Mouse (Mus musculus) heart, embryonic 14.5 days (tissue): ENCODE data around the gene Olig3. TPM values are rescaled to one million over a fixed set of nuclear protein-coding genes. Genes with fewer than 3 reads are reported as not detected.
A peak's percentile ranks its signal among the peaks of the same experiment; 100 is the strongest.

Source experiments
- ATAC-seq: fragments of 200-750 bp; cut with Nextera tagmentation; 2 replicates; pipeline ENCODE4 v1.8.0; 2017; ENCODE audit warnings: low read depth, moderate TSS enrichment; ENCODE audit not compliant: insufficient number of reproducible peaks, insufficient read depth, low FRiP score
- H3K27ac ChIP-seq, 2 experiments: fragments of 200-500 bp in 1 of 2; fragments of 300-500 bp in 1 of 2; sonication (generic) in 1 of 2; replicated peaks in 1 of 2; 2 replicates each; pipeline ENCODE4 v1.5.1; 2012 to 2014; ENCODE audit warnings: low read depth in 2 of 2, low read length in 2 of 2, control low read depth in 1 of 2, mild to moderate bottlenecking in 1 of 2, mixed read lengths in 1 of 2; ENCODE audit not compliant: control insufficient read depth in 1 of 2, insufficient read depth in 1 of 2
- H3K27me3 ChIP-seq: fragments of 300-500 bp; sonication (generic); 2 replicates; pipeline ENCODE4 v1.6.1; 2014; ENCODE audit warnings: mild to moderate bottlenecking, low read length, control low read depth; ENCODE audit not compliant: control insufficient read depth, insufficient read depth
- H3K36me3 ChIP-seq: fragments of 300-500 bp; sonication (generic); 2 replicates; pipeline ENCODE4 v1.6.1; 2014; ENCODE audit warnings: mild to moderate bottlenecking, control low read depth, low read length, mixed read lengths; ENCODE audit not compliant: control insufficient read depth, insufficient read depth
- H3K4me1 ChIP-seq, 2 experiments: fragments of 200-500 bp in 1 of 2; fragments of 300-500 bp in 1 of 2; sonication (generic) in 1 of 2; 2 replicates each; pipeline ENCODE4 v1.6.1; 2012 to 2014; ENCODE audit warnings: low read length in 2 of 2, control low read depth in 1 of 2, mixed read lengths in 1 of 2; ENCODE audit not compliant: control insufficient read depth in 2 of 2, insufficient read depth in 2 of 2
- H3K4me2 ChIP-seq: fragments of 300-500 bp; sonication (generic); 2 replicates; pipeline ENCODE4 v1.6.1; 2014; ENCODE audit warnings: mild to moderate bottlenecking, low read length
- H3K4me3 ChIP-seq, 2 experiments: fragments of 200-500 bp in 1 of 2; fragments of 300-500 bp in 1 of 2; sonication (generic) in 1 of 2; 2 replicates each; pipeline ENCODE4 v1.5.1; 2012 to 2014; ENCODE audit warnings: low read length in 2 of 2, mild to moderate bottlenecking in 2 of 2, control low read depth in 1 of 2, low read depth in 1 of 2, moderate library complexity in 1 of 2; ENCODE audit not compliant: control insufficient read depth in 1 of 2, insufficient read depth in 1 of 2
- H3K9ac ChIP-seq: fragments of 300-500 bp; sonication (generic); 2 replicates; pipeline ENCODE4 v1.6.1; 2014; ENCODE audit warnings: mild to moderate bottlenecking, low read length
- H3K9me3 ChIP-seq: fragments of 300-500 bp; sonication (generic); 2 replicates; pipeline ENCODE4 v1.6.1; 2016; ENCODE audit warnings: low read length, control low read depth; ENCODE audit not compliant: control insufficient read depth
- WGBS: fragments of 180-500 bp; shearing (Covaris S2); extraction: QIAGEN DNeasy Blood & Tissue Kit; methylation state at CpG from one replicate; pipeline ENCODE4 v1.1.7; 2014; 5-methylcytosine and 5-hydroxymethylcytosine counted together
- polyA plus RNA-seq: library from polyadenylated mRNA; unstranded; fragments of >200 nt; fragmentation: Nextera tagmentation; extraction: Ambion mirVana; gene quantifications from 2 replicates; pipeline ENCODE4 v1.2.1, GENCODE M21; 2014

Olig3 gene
- not detected in 2 replicates for polyA plus RNA-seq

- H3K27ac ChIP-seq: no peak within 1 kb of the TSS
- H3K4me3 ChIP-seq: peak within 1 kb of the TSS in 1 of 2 experiments; percentile 18; a peak in 2 of 4 replicates
- no peaks in the 10 kb centered on the region for H3K36me3 ChIP-seq
- no peak within 1 kb of the TSS for H3K9ac ChIP-seq
- no peaks in the 10 kb centered on the region for H3K9me3 ChIP-seq
- peaks cover 95% of the 10 kb centered on the region for H3K27me3 ChIP-seq
- peaks cover 0 to 15% of the 10 kb centered on the region in 2 experiments; a peak in 2 of 4 replicates for H3K4me1 ChIP-seq
- ATAC-seq: no peak
- peak within 1 kb of the TSS; percentile 42 for H3K4me2 ChIP-seq
- WGBS: 5% methylated on average over 9 of the region's 9 CpGs
These were observed at the start of gene Olig3 for GRCm38 (mm10) chr10:19356071-19356583. TSS of gene Olig3 (plus strand) at chr10:19356533.

GRCm38 (mm10) chr10:19309681-19310395 lies 46.5 kb upstream of the Olig3 start:
- Histone ChIP-seq H3K27me3 (no peaks in the 10 kb centered on the region), H3K4me1 (no peaks in the 10 kb centered on the region), H3K9me3 (no peaks in the 10 kb centered on the region), H3K36me3 (no peaks in the 10 kb centered on the region), H3K4me3 (no peak overlapping the region), H3K9ac (no peak overlapping the region), H3K27ac (no peak overlapping the region), H3K4me2 (no peak overlapping the region)
- WGBS: 41% methylated on average over 5 of the region's 5 CpGs
- no peak for ATAC-seq

GRCm38 (mm10) chr10:19310471-19310870 lies 45.9 kb upstream of the Olig3 start:
- Histone ChIP-seq H3K36me3 (no peaks in the 10 kb centered on the region), H3K4me3 (no peak overlapping the region), H3K4me1 (no peaks in the 10 kb centered on the region), H3K27me3 (no peaks in the 10 kb centered on the region), H3K9me3 (no peaks in the 10 kb centered on the region), H3K4me2 (no peak overlapping the region), H3K27ac (no peak overlapping the region), H3K9ac (no peak overlapping the region)
- ATAC-seq: no peak
- WGBS: 40% methylated on average over 5 of the region's 5 CpGs

GRCm38 (mm10) chr10:19317962-19318812 lies 38.1 kb upstream of the Olig3 start:
- H3K27me3 ChIP-seq: no peaks in the 10 kb centered on the region
- no peaks in the 10 kb centered on the region for H3K4me1 ChIP-seq
- no peaks in the 10 kb centered on the region for H3K9me3 ChIP-seq
- WGBS: 82% methylated on average over 19 of the region's 19 CpGs
- no peaks in the 10 kb centered on the region for H3K36me3 ChIP-seq
- no peak for ATAC-seq
- no peak overlapping the region for H3K4me2 ChIP-seq
- H3K27ac ChIP-seq: no peak overlapping the region
- H3K9ac ChIP-seq: no peak overlapping the region
- H3K4me3 ChIP-seq: no peak overlapping the region

- no peaks in the 10 kb centered on the region for H3K9me3 ChIP-seq
- WGBS: 80% methylated on average over 2 of the region's 2 CpGs
- H3K27me3 ChIP-seq: no peaks in the 10 kb centered on the region
- H3K4me1 ChIP-seq: no peaks in the 10 kb centered on the region
- no peak for ATAC-seq
- H3K27ac ChIP-seq: no peak overlapping the region
- no peak overlapping the region for H3K9ac ChIP-seq
- H3K4me2 ChIP-seq: no peak overlapping the region
- no peaks in the 10 kb centered on the region for H3K36me3 ChIP-seq
- H3K4me3 ChIP-seq: no peak overlapping the region
These were observed 34.6 kb upstream of the Olig3 start for GRCm38 (mm10) chr10:19321781-19322180.

- no peak for ATAC-seq
- Histone ChIP-seq H3K4me2 (no peak overlapping the region), H3K27me3 (no peaks in the 10 kb centered on the region), H3K9me3 (no peaks in the 10 kb centered on the region), H3K9ac (no peak overlapping the region), H3K4me1 (no peaks in the 10 kb centered on the region), H3K36me3 (no peaks in the 10 kb centered on the region), H3K27ac (no peak overlapping the region), H3K4me3 (no peak overlapping the region)
- WGBS: 60% methylated on average over 3 of the region's 3 CpGs
These were observed 27.0 kb upstream of the Olig3 start for GRCm38 (mm10) chr10:19329191-19329777.

- Histone ChIP-seq H3K27ac (no peak overlapping the region), H3K36me3 (no peaks in the 10 kb centered on the region), H3K4me1 (no peaks in the 10 kb centered on the region), H3K4me2 (no peak overlapping the region), H3K4me3 (no peak overlapping the region), H3K27me3 (no peaks in the 10 kb centered on the region), H3K9ac (no peak overlapping the region), H3K9me3 (no peaks in the 10 kb centered on the region)
- ATAC-seq: no peak
- 73% methylated on average over 1 of the region's 1 CpGs for WGBS
These were observed 22.9 kb upstream of the Olig3 start for GRCm38 (mm10) chr10:19333425-19333824.
